Mouse (Mus musculus): ENCODE results near the gene Faf2.

DNA sequence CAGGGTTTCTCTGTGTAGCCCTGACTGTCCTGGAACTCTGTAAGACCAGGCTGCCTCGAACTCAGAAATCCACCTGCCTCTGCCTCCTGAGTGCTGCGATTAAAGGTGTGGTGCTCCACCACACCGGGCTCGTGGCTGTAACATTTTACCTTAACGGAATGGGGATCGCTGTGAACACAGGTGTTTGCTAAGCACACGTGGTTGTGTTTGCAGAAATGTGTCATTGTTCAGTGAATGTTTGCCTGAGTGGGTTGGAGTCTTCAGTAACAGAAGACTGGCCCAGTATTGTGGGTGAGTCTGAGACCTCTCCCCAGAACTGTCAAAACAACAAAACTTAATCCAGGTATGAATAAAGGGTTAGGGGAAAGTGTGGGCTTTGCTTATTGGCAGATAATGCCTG is 43.5 kb downstream of the Faf2 start:
- TF ChIP-seq CTCF (IDR thresholded peaks at IDR 0.05; ENCODE audit: low read depth) (no peak), EP300 (IDR thresholded peaks at IDR 0.05; ENCODE audit: low read depth) (no peak)

Data from liver, embryonic 14.5 days (tissue).